Mouse (Mus musculus) midbrain, embryonic 16.5 days (tissue): ENCODE measurements around the gene Nin. TPM values are rescaled to one million over a fixed set of nuclear protein-coding genes. Genes with fewer than 3 reads are reported as not detected.

Source experiments
- ATAC-seq: fragments of 200-750 bp; cut with Nextera tagmentation; 2 replicates; pipeline ENCODE4 v1.8.0; 2017; ENCODE audit warnings: moderate TSS enrichment
- H3K27ac ChIP-seq: fragments of 300-500 bp; sonication (generic); 2 replicates; pipeline ENCODE4 v1.5.1; 2014; ENCODE audit warnings: mild to moderate bottlenecking, low read length, mixed read lengths
- H3K27me3 ChIP-seq: fragments of 300-500 bp; sonication (generic); 2 replicates; pipeline ENCODE4 v1.6.1; 2014; ENCODE audit warnings: low read depth, low read length, mixed read lengths; ENCODE audit not compliant: control insufficient read depth, insufficient read depth
- H3K36me3 ChIP-seq: fragments of 300-500 bp; sonication (generic); 2 replicates; pipeline ENCODE4 v1.6.1; 2014; ENCODE audit warnings: mild to moderate bottlenecking, low read length, moderate library complexity, mixed read lengths; ENCODE audit not compliant: control insufficient read depth, insufficient read depth
- H3K4me1 ChIP-seq: fragments of 300-500 bp; sonication (generic); 2 replicates; pipeline ENCODE4 v1.6.1; 2014; ENCODE audit warnings: mild to moderate bottlenecking, low read length, mixed read lengths; ENCODE audit not compliant: control insufficient read depth, insufficient read depth
- H3K4me2 ChIP-seq: fragments of 300-500 bp; sonication (generic); 2 replicates; pipeline ENCODE4 v1.6.1; 2014; ENCODE audit warnings: mild to moderate bottlenecking, low read length, mixed read lengths
- H3K4me3 ChIP-seq: fragments of 300-500 bp; sonication (generic); 2 replicates; pipeline ENCODE4 v1.5.1; 2014; ENCODE audit warnings: low read depth, mild to moderate bottlenecking, low read length, moderate library complexity, mixed read lengths
- H3K9ac ChIP-seq: fragments of 300-500 bp; sonication (generic); 2 replicates; pipeline ENCODE4 v1.6.1; 2014; ENCODE audit warnings: low read depth, low read length, mixed read lengths
- H3K9me3 ChIP-seq: fragments of 300-500 bp; sonication (generic); replicated peaks from 2 replicates; pipeline ENCODE4 v1.6.1; 2014; ENCODE audit warnings: mild to moderate bottlenecking, low read length, mixed read lengths; ENCODE audit not compliant: control insufficient read depth, poor library complexity, severe bottlenecking
- WGBS: fragments of 180-500 bp; shearing (Covaris S2); extraction: QIAGEN DNeasy Blood & Tissue Kit; methylation state at CpG from one replicate; pipeline ENCODE4 v1.1.7; 2014; 5-methylcytosine and 5-hydroxymethylcytosine counted together
- polyA plus RNA-seq: library from polyadenylated mRNA; unstranded; fragments of >200 nt; fragmentation: Nextera tagmentation; extraction: Ambion mirVana; gene quantifications from 2 replicates; pipeline ENCODE4 v1.2.1, GENCODE M21; 2015

Nin gene
- polyA plus RNA-seq, 1 experiment from 2014 or later = 14.1 TPM

DNA sequence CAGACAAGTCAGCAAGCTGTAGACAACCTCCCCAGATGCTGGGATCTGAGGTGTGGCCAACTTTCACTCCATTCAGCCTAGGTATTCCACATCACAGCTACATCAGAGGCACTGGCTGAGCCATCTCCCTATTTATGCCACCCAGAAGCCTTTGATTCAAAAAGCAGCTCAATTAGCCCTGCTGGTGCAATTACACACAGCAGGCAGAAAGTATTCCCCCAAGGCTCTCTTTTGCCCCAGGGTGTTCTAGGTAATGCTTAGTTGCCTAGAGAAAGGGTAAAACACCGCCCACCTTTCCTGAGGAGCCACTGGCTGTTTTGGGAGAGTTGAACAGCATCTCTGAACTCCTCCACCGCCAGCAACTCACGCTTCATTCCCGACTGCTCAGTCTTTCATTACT lies 10.3 kb downstream of the Nin start:
- Histone ChIP-seq H3K4me2 (no peak overlapping the region), H3K36me3 (no peaks in the 10 kb centered on the region), H3K9ac (no peak overlapping the region), H3K4me1 (peaks cover 28% of the 10 kb centered on the region), H3K9me3 (no peaks in the 10 kb centered on the region), H3K27ac (no peak overlapping the region), H3K27me3 (no peaks in the 10 kb centered on the region), H3K4me3 (no peak overlapping the region)
- ATAC-seq = no peak
- 77% methylated on average over 4 of the region's 4 CpGs for WGBS

DNA sequence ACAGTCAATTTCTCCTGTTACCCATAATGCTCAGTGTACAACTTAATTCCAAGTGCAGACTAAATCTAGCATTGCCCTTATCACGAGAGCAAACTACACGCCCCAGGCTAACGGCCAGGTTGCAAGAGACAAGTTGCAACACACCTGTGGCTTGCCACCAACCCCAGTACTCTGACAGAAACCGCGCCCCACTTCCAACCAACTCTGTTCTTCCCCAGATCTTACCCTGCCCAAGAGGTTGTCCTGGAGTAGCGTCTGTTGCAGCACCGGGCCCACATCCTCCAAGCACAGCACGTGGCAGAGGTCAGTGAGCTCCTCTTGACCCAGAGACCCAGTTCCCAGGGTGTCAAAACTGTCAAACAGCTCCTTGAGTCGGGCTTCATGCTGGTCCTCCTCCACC lies 11.1 kb downstream of the Nin start:
- Histone ChIP-seq H3K9me3 (no peaks in the 10 kb centered on the region), H3K9ac (no peak overlapping the region), H3K4me1 (peaks cover 20% of the 10 kb centered on the region), H3K4me3 (no peak overlapping the region), H3K27me3 (no peaks in the 10 kb centered on the region), H3K36me3 (no peaks in the 10 kb centered on the region), H3K27ac (no peak overlapping the region), H3K4me2 (no peak overlapping the region)
- WGBS = 95% methylated on average over 9 of the region's 9 CpGs
- no peak for ATAC-seq

DNA sequence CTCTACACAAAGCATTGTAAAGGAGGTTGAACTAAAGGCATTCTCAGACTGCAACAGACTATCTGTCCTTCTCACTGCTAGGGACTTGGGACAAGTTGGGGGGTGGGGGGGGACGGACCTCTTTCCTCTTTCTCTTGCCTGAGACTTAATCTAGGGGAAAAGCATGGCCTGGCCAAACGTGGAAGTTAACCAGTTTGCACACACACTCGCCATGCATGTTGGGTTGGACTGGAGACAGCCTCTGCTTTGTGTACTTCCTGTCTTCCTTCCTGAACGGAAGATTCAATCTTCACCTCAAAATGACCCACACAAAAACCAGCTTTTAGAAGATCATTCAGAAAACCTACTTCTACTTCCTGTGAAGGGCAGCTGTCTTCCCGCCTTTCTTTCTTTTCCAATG lies 11.7 kb downstream of the Nin start:
- Histone ChIP-seq H3K4me3 (no peak overlapping the region), H3K27me3 (no peaks in the 10 kb centered on the region), H3K4me1 (peaks cover 20% of the 10 kb centered on the region), H3K9me3 (no peaks in the 10 kb centered on the region), H3K36me3 (no peaks in the 10 kb centered on the region), H3K9ac (no peak overlapping the region), H3K27ac (no peak overlapping the region), H3K4me2 (no peak overlapping the region)
- no peak for ATAC-seq
- whole genome bisulfite sequencing = 81% methylated on average over 5 of the region's 5 CpGs

DNA sequence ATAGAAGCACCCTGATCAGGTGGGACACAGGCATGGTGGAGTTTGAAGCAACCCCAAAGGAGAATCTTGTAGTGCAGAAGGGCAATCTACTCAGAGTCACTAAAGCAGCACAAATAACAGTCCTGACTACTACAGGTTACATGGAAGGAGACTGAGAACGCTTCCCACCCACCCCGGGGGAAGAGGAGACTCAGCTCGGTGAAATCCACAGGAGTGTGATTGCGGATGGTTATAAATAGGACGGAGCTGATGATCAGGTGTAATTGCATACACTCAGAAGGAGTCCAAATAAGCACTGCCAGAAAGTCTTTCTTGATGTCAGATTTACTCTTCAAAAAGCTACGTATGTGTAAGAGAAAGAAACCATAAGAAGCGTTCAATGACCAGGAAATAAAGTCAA lies 15.6 kb downstream of the Nin start:
- no peak overlapping the region for H3K4me2 ChIP-seq
- 78% methylated on average over 7 of the region's 7 CpGs for WGBS
- no peak overlapping the region for H3K4me3 ChIP-seq
- H3K9me3 ChIP-seq = no peaks in the 10 kb centered on the region
- H3K4me1 ChIP-seq = peaks cover 15% of the 10 kb centered on the region
- no peak for ATAC-seq
- H3K36me3 ChIP-seq = no peaks in the 10 kb centered on the region
- H3K27me3 ChIP-seq = no peaks in the 10 kb centered on the region
- no peak overlapping the region for H3K9ac ChIP-seq
- no peak overlapping the region for H3K27ac ChIP-seq

DNA sequence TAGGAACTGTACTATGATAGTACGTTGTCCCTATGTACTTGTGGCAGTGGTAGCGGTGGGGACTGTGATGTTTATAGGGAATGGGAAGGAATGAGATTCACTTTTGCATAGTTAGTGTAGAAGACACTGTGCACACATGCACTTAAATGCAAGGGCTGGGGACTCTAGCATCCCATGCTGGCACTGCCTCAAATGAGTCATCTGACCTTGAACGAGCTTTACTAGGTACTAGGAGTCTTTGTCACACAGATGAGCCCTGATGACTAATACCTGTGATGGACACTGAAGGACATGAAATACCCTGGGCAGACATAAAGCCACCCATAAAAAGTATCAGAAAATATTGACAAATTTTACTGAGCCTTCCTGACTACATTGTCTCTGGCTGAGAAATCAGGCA lies 16.2 kb downstream of the Nin start:
- H3K9ac ChIP-seq = no peak overlapping the region
- no peak overlapping the region for H3K4me2 ChIP-seq
- H3K27ac ChIP-seq = no peak overlapping the region
- no peaks in the 10 kb centered on the region for H3K9me3 ChIP-seq
- H3K4me1 ChIP-seq = peaks cover 15% of the 10 kb centered on the region
- no peak overlapping the region for H3K4me3 ChIP-seq
- ATAC-seq = no peak
- no peaks in the 10 kb centered on the region for H3K36me3 ChIP-seq
- no peaks in the 10 kb centered on the region for H3K27me3 ChIP-seq
- 92% methylated on average over 3 of the region's 3 CpGs for WGBS

DNA sequence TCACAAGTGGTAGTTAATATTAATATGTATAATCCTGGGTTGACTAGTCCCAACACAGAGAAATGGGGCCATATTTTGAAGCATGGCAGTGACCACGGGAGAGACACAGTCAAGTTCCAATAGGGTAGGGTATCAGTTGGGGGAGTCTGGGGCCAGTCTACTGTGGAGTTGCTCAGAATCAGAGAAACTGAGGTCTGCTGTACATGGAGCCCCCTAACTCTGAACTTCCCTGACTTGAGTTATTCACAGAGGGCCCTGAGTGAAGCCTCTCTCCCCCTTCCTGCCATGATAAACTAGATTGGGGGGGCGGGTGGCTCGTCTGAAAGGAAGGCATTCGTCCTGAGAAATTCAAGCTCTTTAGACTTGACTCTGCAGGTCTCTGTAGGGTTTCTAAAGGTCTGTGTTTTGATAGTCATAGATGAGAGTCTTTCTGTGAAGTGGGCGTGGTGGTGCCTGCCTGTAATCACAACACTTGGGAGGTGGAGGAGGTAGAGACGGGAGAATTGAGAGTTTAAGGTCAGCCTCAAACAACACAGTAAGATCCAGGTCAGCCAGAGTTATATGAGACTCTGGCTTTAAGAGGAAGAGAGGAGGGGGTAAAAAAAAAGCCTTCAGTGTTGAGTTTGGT lies 20.1 kb downstream of the Nin start:
- H3K4me3 ChIP-seq = no peak overlapping the region
- H3K27ac ChIP-seq = no peak overlapping the region
- 85% methylated on average over 6 of the region's 6 CpGs for WGBS

DNA sequence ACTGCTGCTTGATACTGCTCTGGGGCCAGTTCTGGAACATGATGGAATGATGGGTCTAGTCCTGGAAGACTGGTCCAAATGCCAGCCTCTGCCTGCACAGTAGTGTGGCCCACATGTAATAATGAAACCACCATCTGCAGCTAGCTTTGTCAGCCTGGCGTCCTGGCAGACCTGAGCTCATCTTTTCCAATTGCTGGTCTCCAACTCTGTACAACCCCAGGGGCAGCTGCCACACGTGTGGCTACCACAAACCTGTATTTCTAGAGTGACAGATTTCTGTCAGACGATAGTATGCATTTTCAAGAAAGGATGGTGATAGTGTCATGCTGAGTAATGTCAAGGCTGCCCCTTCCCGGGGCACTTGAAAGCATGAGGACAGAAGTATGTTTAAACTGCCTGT lies 25.2 kb downstream of the Nin start:
- Histone ChIP-seq H3K27me3 (no peaks in the 10 kb centered on the region), H3K4me3 (no peak overlapping the region), H3K4me1 (no peaks in the 10 kb centered on the region; the same call in 1 of the 2 replicates), H3K36me3 (0 out of 2 replicates have a peak, but pooled peaks cover 3% of the 10 kb centered on the region), H3K9me3 (no peaks in the 10 kb centered on the region), H3K27ac (no peak overlapping the region), H3K9ac (no peak overlapping the region), H3K4me2 (no peak overlapping the region)
- no peak for ATAC-seq
- 89% methylated on average over 4 of the region's 4 CpGs for WGBS

More for the DNA sequence above, 20.1 kb downstream of the Nin start:
- H3K36me3 ChIP-seq = 0 out of 2 replicates have a peak, but pooled peaks cover 1% of the 10 kb centered on the region
- peaks cover 15% of the 10 kb centered on the region for H3K4me1 ChIP-seq
- no peaks in the 10 kb centered on the region for H3K27me3 ChIP-seq
- H3K9me3 ChIP-seq = no peaks in the 10 kb centered on the region
- no peak overlapping the region for H3K9ac ChIP-seq
- H3K4me2 ChIP-seq = no peak overlapping the region
- ATAC-seq = no peak

DNA sequence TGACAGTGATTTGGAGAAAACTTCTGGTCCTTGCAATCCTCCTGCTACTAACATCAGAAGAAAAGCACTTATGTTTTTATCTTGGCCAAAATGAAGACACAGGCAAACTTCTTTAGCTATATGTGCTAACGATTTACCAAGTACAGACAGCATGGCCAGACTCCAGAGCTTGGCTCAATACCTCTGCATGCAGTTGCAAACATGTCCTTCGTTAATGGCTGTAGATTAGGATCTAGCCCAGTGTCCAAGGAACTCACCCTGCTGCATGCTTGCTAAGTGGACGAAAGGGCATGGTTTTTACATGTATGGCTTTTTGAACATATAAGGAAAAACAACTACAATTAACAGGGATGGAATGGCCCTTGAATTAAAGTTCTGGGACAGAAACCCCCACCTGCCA lies 28.2 kb downstream of the Nin start:
- WGBS = 93% methylated on average over 3 of the region's 3 CpGs
- H3K27ac ChIP-seq = no peak overlapping the region
- H3K9me3 ChIP-seq = no peaks in the 10 kb centered on the region
- no peaks in the 10 kb centered on the region for H3K27me3 ChIP-seq
- H3K4me1 ChIP-seq = no peaks in the 10 kb centered on the region; the same call in 1 of the 2 replicates
- no peak overlapping the region for H3K4me3 ChIP-seq
- no peak overlapping the region for H3K4me2 ChIP-seq
- no peak overlapping the region for H3K9ac ChIP-seq
- 0 out of 2 replicates have a peak, but pooled peaks cover 3% of the 10 kb centered on the region for H3K36me3 ChIP-seq
- ATAC-seq = no peak

DNA sequence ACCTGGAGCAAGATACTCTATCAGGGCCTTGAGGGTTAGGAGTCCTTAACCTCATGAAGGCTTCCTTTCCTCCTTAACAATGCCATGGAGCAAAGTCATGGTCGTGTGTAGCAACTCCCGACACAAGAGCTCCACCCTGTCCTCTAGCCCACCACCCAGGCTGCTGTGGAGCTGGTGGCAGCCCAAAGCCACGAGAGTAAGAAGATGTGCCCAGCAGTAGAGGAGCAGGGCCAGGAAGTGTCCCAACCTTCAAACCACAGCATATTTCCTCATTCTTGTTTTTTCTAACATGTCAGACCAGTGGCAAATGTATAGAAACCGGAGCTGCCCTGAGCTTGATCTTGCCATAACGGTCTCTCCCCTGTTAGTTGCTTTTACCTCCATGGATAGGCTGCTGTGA lies 29.3 kb downstream of the Nin start:
- H3K4me3 ChIP-seq = no peak overlapping the region
- no peak overlapping the region for H3K27ac ChIP-seq
- no peaks in the 10 kb centered on the region; the same call in 1 of the 2 replicates for H3K4me1 ChIP-seq
- H3K9me3 ChIP-seq = no peaks in the 10 kb centered on the region
- no peaks in the 10 kb centered on the region for H3K27me3 ChIP-seq
- 0 out of 2 replicates have a peak, but pooled peaks cover 3% of the 10 kb centered on the region for H3K36me3 ChIP-seq
- no peak for ATAC-seq
- no peak overlapping the region for H3K4me2 ChIP-seq
- no peak overlapping the region for H3K9ac ChIP-seq
- WGBS = 95% methylated on average over 5 of the region's 5 CpGs
